Mouse (Mus musculus) myocyte (in vitro differentiated cells): Measurements from ENCODE around the gene Aagab.

Experiments used
- CEBPB ChIP-seq: IDR thresholded peaks from 2 replicates; pipeline ENCODE4 v1.6.1; 2011; ENCODE audit warnings: mild to moderate bottlenecking, moderate library complexity; ENCODE audit not compliant: poor library complexity, insufficient read depth, severe bottlenecking
- E2F4 ChIP-seq: IDR thresholded peaks from one replicate; pipeline ENCODE4 v1.6.1; 2011; ENCODE audit warnings: mild to moderate bottlenecking, control low read depth, moderate library complexity; ENCODE audit not compliant: insufficient read depth
- MAX ChIP-seq: IDR thresholded peaks from one replicate; pipeline ENCODE4 v1.6.1; 2011; ENCODE audit warnings: low read depth, mild to moderate bottlenecking, control low read depth
- POLR2A ChIP-seq: IDR thresholded peaks from one replicate; pipeline ENCODE4 v1.6.1; 2011; ENCODE audit warnings: low read depth, mild to moderate bottlenecking, control low read depth, moderate library complexity; ENCODE audit not compliant: insufficient read length
- TCF12 ChIP-seq: IDR thresholded peaks from one replicate; pipeline ENCODE4 v1.6.1; 2011; ENCODE audit warnings: mild to moderate bottlenecking, control low read depth; ENCODE audit not compliant: poor library complexity, insufficient read depth, severe bottlenecking

GRCm38 (mm10) chr9:63672797-63673493 is 70.5 kb downstream of the Aagab start:
- TF ChIP-seq TCF12: no peak
- TF ChIP-seq POLR2A: no peak
- TF ChIP-seq MAX: no peak
- TF ChIP-seq CEBPB: no peak
- TF ChIP-seq E2F4: no peak
